Mouse (Mus musculus) monocyte, adult 59 days (primary cell): ENCODE measurements around the gene Olfr1131. TPM values are rescaled to one million over a fixed set of nuclear protein-coding genes. Genes with fewer than 3 reads are reported as not detected.

Source experiments
- total RNA-seq, 2 experiments: library from RNA; stranded (reverse); gene quantifications; one replicate each; pipeline ENCODE4 v1.2.4; 2023

The Olfr1131 gene
- total RNA-seq: not detected

GRCm38 (mm10) chr2:87626804-87627203 is at the start of gene Olfr1131:
Gene Olfr1131 (plus strand): TSS chr2:87627104.

GRCm38 (mm10) chr2:87605912-87606311 is 21.0 kb upstream of the Olfr1131 start, which contains the start of gene Olfr1130:
Gene Olfr1130 (plus strand): TSS chr2:87606212.

DNA sequence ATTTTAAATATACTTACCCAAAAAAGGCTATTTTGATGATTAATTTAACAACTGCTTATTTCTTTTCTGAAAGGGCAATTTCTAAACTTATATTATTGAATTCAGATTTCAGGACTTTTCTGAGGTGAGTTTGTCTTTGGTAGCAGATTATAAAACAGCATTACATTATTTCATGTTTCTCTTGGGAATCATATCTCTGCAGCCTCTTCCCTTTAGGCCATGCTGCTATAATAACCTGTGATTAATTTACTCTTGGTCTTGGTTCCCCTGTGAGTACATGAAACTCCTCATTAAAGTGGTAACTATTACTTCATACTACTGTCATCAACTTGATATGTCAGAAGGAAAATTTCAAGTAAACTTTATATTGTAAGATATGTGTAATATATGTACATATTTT is 10.5 kb downstream of the Olfr1131 start, which contains the start of gene Olfr1132:
Gene Olfr1132, minus strand, starts transcription at position 101 of the 400 bp plus-strand sequence.

GRCm38 (mm10) chr2:87647274-87647673 is 20.4 kb downstream of the Olfr1131 start, which contains the start of gene Olfr1133:
Gene Olfr1133 (minus strand): TSS chr2:87647374.

GRCm38 (mm10) chr2:87658360-87658759 is 31.5 kb downstream of the Olfr1131 start, which contains the start of gene Olfr1134:
Gene Olfr1134 (minus strand): TSS chr2:87658460.

DNA sequence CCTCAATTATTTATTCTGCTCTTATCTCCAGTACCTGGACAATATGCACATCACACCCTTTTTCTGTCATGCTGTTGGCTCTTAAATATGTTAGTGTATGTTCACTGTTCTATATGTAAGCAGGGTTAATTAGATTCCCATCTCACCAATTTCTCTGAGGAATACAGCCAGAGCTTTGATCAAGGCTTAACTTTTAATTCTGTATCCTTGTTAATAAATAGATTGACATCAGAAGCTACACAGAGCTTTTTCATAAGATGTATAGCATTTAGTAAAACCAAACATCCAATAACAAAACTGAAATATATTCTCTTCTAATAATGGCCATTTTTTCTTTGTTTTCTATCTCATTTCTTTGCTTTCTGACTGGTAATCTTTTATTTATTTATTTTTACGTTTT is 46.7 kb downstream of the Olfr1131 start, which contains the start of gene Olfr1135:
Gene Olfr1135, minus strand, starts transcription at position 101 of the 400 bp plus-strand sequence.

Other genes with a start within 250 kb of the Olfr1131 start
- gene Olfr1122, start 241.3 kb upstream of the Olfr1131 start, total RNA-seq: under 1 TPM in 1 of 2 experiments, not detected in 1; 0.29 TPM
- not detected for gene Olfr1123, start 210.5 kb upstream of the Olfr1131 start, total RNA-seq
- gene Olfr1124, start 196.8 kb upstream of the Olfr1131 start, total RNA-seq: not detected
- not detected for gene Olfr1126, start 173.1 kb upstream of the Olfr1131 start, total RNA-seq
- not detected for gene Pramel7, start 130.0 kb upstream of the Olfr1131 start, total RNA-seq
- not detected for gene Pramel6, start 120.5 kb upstream of the Olfr1131 start, total RNA-seq
- gene Olfr153, start 95.3 kb upstream of the Olfr1131 start, total RNA-seq: not detected
- gene Olfr1128, start 81.6 kb upstream of the Olfr1131 start, total RNA-seq: not detected
- gene Olfr1129, start 53.2 kb upstream of the Olfr1131 start, total RNA-seq: not detected
- not detected for gene Olfr1130, start 20.9 kb upstream of the Olfr1131 start, total RNA-seq
- not detected for gene Olfr1132, start 10.4 kb downstream of the Olfr1131 start, total RNA-seq
- not detected for gene Olfr1133, start 20.3 kb downstream of the Olfr1131 start, total RNA-seq
- gene Olfr1134, start 31.4 kb downstream of the Olfr1131 start, total RNA-seq: not detected
- not detected for gene Olfr1135, start 46.6 kb downstream of the Olfr1131 start, total RNA-seq
- gene Olfr1136, start 66.8 kb downstream of the Olfr1131 start, total RNA-seq: not detected
- gene Olfr1137, start 86.1 kb downstream of the Olfr1131 start, total RNA-seq: not detected
- gene Olfr1138, start 112.9 kb downstream of the Olfr1131 start, total RNA-seq: not detected
- not detected for gene Olfr1140, start 116.6 kb downstream of the Olfr1131 start, total RNA-seq
- not detected for gene Olfr1141, start 126.9 kb downstream of the Olfr1131 start, total RNA-seq
- not detected for gene Olfr152, start 152.4 kb downstream of the Olfr1131 start, total RNA-seq
- not detected for gene Olfr1143, start 173.5 kb downstream of the Olfr1131 start, total RNA-seq
- gene Olfr1145, start 182.7 kb downstream of the Olfr1131 start, total RNA-seq: not detected
- not detected for gene Olfr1148, start 203.4 kb downstream of the Olfr1131 start, total RNA-seq
- not detected for gene Olfr1150-ps1, start 216.9 kb downstream of the Olfr1131 start, total RNA-seq
- not detected for gene Olfr1151, start 228.8 kb downstream of the Olfr1131 start, total RNA-seq
- gene Olfr1152, start 239.4 kb downstream of the Olfr1131 start, total RNA-seq: not detected